Mouse (Mus musculus) cerebellum, postnatal 25 days (tissue): ENCODE results near the gene Oprl1.
A peak's percentile ranks its signal among the peaks of the same experiment; 100 is the strongest.

Experiments
- DNase-seq, 2 experiments: peaks; one replicate each; pipeline ENCODE4 v3.0.0; 2021; ENCODE audit warnings: mixed read lengths in 2 of 2

The Oprl1 gene

DNA sequence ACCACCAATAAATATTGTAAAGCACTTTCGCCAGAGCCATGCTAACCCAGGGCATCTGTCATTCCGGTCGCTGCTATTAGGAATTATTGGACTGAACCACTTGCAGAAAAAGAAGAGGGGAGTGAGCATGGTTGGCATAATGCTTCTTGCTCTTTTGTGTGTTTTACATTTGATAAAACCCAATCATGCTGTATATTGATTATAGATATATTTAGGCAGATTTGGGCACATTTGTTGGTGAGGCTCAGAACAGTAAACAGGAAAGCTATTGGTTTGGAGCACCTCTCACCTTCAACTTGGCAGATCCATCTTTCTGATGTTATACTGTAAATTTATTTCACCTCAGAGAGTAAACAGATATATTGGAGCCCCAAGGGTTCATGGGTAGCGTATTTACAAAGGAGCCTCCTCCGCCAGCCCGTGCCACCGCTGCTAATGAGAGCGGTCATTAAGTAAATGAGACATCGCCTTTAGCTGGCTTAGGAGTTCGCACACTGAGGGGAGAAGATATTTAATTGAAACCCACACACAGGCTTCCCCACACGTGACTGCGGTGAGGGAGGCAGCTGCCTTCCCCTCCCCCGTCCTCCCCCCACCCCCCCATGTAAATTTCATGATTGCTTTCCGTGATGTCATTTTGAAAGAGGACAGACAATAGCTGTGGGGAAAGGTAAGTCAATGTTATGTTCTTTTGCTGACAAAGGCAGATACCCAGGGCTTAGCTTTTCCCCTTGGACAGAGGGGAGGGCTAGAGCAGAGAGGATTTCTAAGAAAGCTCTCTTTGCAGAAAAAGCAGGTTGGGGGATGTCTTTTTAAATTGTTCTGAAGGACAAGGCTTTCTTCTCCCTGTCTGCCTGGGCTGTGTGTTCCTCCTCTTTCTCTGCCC lies 52.1 kb downstream of the Oprl1 start:
- DNase-seq = peak; percentile 73 to 84

DNA sequence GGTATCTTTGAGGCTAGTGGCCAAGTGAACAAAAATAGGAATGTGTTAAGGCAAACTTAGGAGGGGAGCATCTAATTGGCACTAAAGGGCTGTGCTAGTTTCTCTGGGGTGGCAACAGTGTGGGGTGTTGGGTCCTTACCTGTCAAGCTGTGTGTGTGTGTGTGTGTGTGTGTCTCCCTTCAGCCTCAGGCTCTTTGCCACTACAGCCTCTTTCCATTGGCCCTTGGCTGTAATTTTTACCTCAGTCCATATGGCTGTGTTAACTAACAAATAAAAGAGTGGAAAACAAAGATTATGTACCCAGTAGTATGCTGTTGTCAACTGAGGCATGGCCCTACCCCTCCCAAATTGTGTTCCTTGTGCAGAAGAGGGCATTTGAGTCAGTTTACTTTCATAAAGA lies 53.6 kb downstream of the Oprl1 start:
- DNase-seq = peak in 1 of 2 experiments; percentile 58

DNA sequence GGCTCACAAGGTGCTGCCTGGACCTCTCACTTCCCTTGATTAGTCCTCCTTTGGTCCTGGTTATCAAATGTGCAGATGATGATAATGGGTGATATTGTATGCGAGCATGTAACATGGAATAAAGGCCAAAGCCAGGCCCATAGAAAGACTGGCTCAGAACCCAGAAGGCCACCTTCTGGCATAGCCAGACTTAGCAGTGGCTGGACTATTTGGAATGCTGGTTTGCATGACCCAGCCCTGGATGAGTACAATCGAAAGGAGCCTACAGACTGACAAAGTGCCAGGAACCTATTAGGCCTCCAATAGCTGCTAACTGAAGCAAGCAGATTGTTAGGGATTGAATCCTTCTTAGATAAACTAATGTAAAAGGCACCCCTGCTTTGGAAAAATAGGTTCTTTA lies 54.6 kb downstream of the Oprl1 start:
- DNase-seq = peak; percentile 52 to 61
